Mouse (Mus musculus) intestine, embryonic 14.5 days (tissue): ENCODE results near the gene Cox17. TPM values are rescaled to one million over a fixed set of nuclear protein-coding genes. Genes with fewer than 3 reads are reported as not detected.
A peak's percentile ranks its signal among the peaks of the same experiment; 100 is the strongest.

ENCODE experiments used
- ATAC-seq: fragments of 200-750 bp; cut with Nextera tagmentation; replicated peaks from 2 replicates; pipeline ENCODE4 v1.8.0; 2017; ENCODE audit warnings: low read depth, moderate number of reproducible peaks, moderate TSS enrichment, moderate library complexity; ENCODE audit not compliant: low FRiP score, low TSS enrichment
- DNase-seq: peaks from one replicate; pipeline ENCODE4 v3.0.0-alpha.2; 2018; ENCODE audit warnings: low spot score
- H3K27ac ChIP-seq: fragments of 300-500 bp; sonication (generic); 2 replicates; pipeline ENCODE4 v1.5.1; 2014; ENCODE audit warnings: low read depth, mild to moderate bottlenecking, control low read depth
- H3K27me3 ChIP-seq: fragments of 300-500 bp; sonication (generic); replicated peaks from 2 replicates; pipeline ENCODE4 v1.6.1; 2014; ENCODE audit warnings: low read length, control low read depth; ENCODE audit not compliant: control insufficient read depth, insufficient read depth
- H3K36me3 ChIP-seq: fragments of 300-500 bp; sonication (generic); 2 replicates; pipeline ENCODE4 v1.6.1; 2014; ENCODE audit warnings: low read length, control low read depth; ENCODE audit not compliant: control insufficient read depth, insufficient read depth
- H3K4me1 ChIP-seq: fragments of 300-500 bp; sonication (generic); replicated peaks from 2 replicates; pipeline ENCODE4 v1.6.1; 2014; ENCODE audit warnings: low read length, control low read depth, mixed read lengths; ENCODE audit not compliant: control insufficient read depth, insufficient read depth
- H3K4me2 ChIP-seq: fragments of 300-500 bp; sonication (generic); 2 replicates; pipeline ENCODE4 v1.6.1; 2014; ENCODE audit warnings: low read length
- H3K4me3 ChIP-seq: fragments of 300-500 bp; sonication (generic); 2 replicates; pipeline ENCODE4 v1.5.1; 2014; ENCODE audit warnings: low read depth, low read length, control low read depth, mixed read lengths
- H3K9ac ChIP-seq: fragments of 300-500 bp; sonication (generic); 2 replicates; pipeline ENCODE4 v1.6.1; 2014; ENCODE audit warnings: mild to moderate bottlenecking, low read length
- H3K9me3 ChIP-seq: fragments of 300-500 bp; sonication (generic); 2 replicates; pipeline ENCODE4 v1.6.1; 2016; ENCODE audit warnings: low read length, control low read depth; ENCODE audit not compliant: control insufficient read depth
- WGBS: fragments of 180-500 bp; shearing (Covaris S2); extraction: QIAGEN DNeasy Blood & Tissue Kit; methylation state at CpG from one replicate; pipeline ENCODE4 v1.1.7; 2014; 5-methylcytosine and 5-hydroxymethylcytosine counted together
- polyA plus RNA-seq: library from polyadenylated mRNA; unstranded; fragments of >200 nt; fragmentation: Nextera tagmentation; extraction: Ambion mirVana; gene quantifications from 2 replicates; pipeline ENCODE4 v1.2.1, GENCODE M21; 2014

Gene Cox17
- polyA plus RNA-seq, 1 experiment from 2014 or later, result 187 TPM

DNA sequence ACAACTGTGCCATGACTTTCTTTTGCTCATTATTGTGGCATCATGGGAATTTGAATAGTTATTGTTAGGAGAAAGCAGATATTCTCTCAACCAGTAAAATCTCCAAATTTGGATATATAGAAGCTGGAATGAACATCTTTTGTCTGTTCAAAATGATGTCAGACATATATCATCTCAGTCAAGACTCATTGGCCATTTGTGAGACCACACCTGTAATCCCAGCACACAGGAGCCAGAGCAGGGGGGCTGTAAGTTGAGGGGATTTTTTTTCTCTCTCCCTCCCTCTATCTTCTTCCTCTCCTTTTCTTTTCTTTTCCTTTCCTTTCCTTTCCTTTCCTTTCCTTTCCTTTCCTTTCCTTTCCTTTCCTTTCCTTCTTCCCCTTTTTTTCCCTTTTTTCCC, 6.1 kb downstream of the Cox17 start:
- H3K27ac ChIP-seq, result no peak overlapping the region
- peaks cover 44% of the 10 kb centered on the region for H3K36me3 ChIP-seq
- H3K9ac ChIP-seq, result no peak overlapping the region
- H3K4me3 ChIP-seq, result no peak overlapping the region
- ATAC-seq (no peak), DNase-seq (no peak)
- H3K4me1 ChIP-seq, result peaks cover 2% of the 10 kb centered on the region
- H3K27me3 ChIP-seq, result no peaks in the 10 kb centered on the region
- no peaks in the 10 kb centered on the region for H3K9me3 ChIP-seq
- H3K4me2 ChIP-seq, result no peak overlapping the region

- no peak for ATAC-seq
- no peak for DNase-seq
- Histone ChIP-seq H3K9me3 (no peaks in the 10 kb centered on the region), H3K4me2 (no peak overlapping the region), H3K27ac (no peak overlapping the region), H3K27me3 (no peaks in the 10 kb centered on the region), H3K4me3 (no peak overlapping the region), H3K36me3 (peaks cover 44% of the 10 kb centered on the region), H3K9ac (no peak overlapping the region), H3K4me1 (no peaks in the 10 kb centered on the region)
- 89% methylated on average over 2 of the region's 2 CpGs for WGBS
These were observed 6.9 kb downstream of the Cox17 start for GRCm38 (mm10) chr16:38353642-38354041.

GRCm38 (mm10) chr16:38354185-38354913, 7.6 kb downstream of the Cox17 start:
- WGBS, result 60% methylated on average over 5 of the region's 5 CpGs
- Histone ChIP-seq H3K36me3 (peaks cover 39% of the 10 kb centered on the region), H3K4me1 (no peaks in the 10 kb centered on the region), H3K4me2 (no peak overlapping the region), H3K27ac (no peak overlapping the region), H3K4me3 (no peak overlapping the region), H3K9me3 (no peaks in the 10 kb centered on the region), H3K9ac (no peak overlapping the region), H3K27me3 (no peaks in the 10 kb centered on the region)
- DNase-seq, result no peak
- ATAC-seq, result no peak

- WGBS, result 92% methylated on average over 6 of the region's 6 CpGs
- Histone ChIP-seq H3K4me3 (no peak overlapping the region), H3K4me1 (peaks cover 13% of the 10 kb centered on the region; the same call in 1 of the 2 replicates), H3K27me3 (no peaks in the 10 kb centered on the region), H3K27ac (no peak overlapping the region), H3K9ac (no peak overlapping the region), H3K4me2 (no peak overlapping the region), H3K9me3 (no peaks in the 10 kb centered on the region), H3K36me3 (peaks cover 5% of the 10 kb centered on the region; the same call in 1 of the 2 replicates)
- ATAC-seq (no peak), DNase-seq (no peak)
These were observed 11.5 kb downstream of the Cox17 start for GRCm38 (mm10) chr16:38358256-38358812.

GRCm38 (mm10) chr16:38359241-38359640, 12.4 kb downstream of the Cox17 start:
- DNase-seq (no peak), ATAC-seq (no peak)
- H3K36me3 ChIP-seq, result no peaks in the 10 kb centered on the region
- H3K27me3 ChIP-seq, result no peaks in the 10 kb centered on the region
- H3K9ac ChIP-seq, result no peak overlapping the region
- H3K4me1 ChIP-seq, result peaks cover 13% of the 10 kb centered on the region; the same call in 1 of the 2 replicates
- WGBS, result 91% methylated on average over 2 of the region's 2 CpGs
- no peak overlapping the region for H3K27ac ChIP-seq
- no peak overlapping the region for H3K4me3 ChIP-seq
- H3K9me3 ChIP-seq, result no peaks in the 10 kb centered on the region
- H3K4me2 ChIP-seq, result no peak overlapping the region

- no peaks in the 10 kb centered on the region for H3K9me3 ChIP-seq
- no peak overlapping the region for H3K27ac ChIP-seq
- H3K27me3 ChIP-seq, result no peaks in the 10 kb centered on the region
- DNase-seq, result no peak
- no peak overlapping the region for H3K4me2 ChIP-seq
- no peak overlapping the region for H3K4me3 ChIP-seq
- peaks cover 13% of the 10 kb centered on the region; the same call in 1 of the 2 replicates for H3K4me1 ChIP-seq
- 68% methylated on average over 3 of the region's 3 CpGs for WGBS
- no peak overlapping the region for H3K9ac ChIP-seq
- no peaks in the 10 kb centered on the region for H3K36me3 ChIP-seq
- ATAC-seq, result no peak
These were observed 13.1 kb downstream of the Cox17 start for GRCm38 (mm10) chr16:38359857-38360256.

DNA sequence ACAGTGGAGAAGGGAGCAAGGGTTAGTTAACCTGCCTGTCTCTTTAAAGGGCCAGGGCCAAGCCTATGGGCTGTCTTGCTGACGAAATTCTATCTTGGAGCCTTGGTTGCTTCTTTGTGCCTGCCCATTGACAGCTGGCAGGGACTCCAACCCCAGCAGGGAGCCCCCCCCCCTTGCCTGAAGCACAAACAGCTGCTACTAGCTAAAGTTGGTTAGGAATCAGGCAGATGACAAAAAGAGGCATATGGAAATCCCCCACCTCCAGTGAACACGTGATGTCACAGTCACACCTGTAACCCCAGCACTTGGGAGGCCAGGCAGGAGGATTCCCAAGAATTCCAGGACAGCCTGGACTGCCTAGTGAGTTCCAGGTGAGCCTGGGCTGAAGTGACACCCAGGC, 13.5 kb downstream of the Cox17 start:
- WGBS, result 55% methylated on average over 2 of the region's 2 CpGs
- Histone ChIP-seq H3K4me3 (no peak overlapping the region), H3K36me3 (no peaks in the 10 kb centered on the region), H3K4me1 (peaks cover 13% of the 10 kb centered on the region; the same call in 1 of the 2 replicates), H3K27ac (no peak overlapping the region), H3K4me2 (no peak overlapping the region), H3K27me3 (no peaks in the 10 kb centered on the region), H3K9ac (no peak overlapping the region), H3K9me3 (no peaks in the 10 kb centered on the region)
- DNase-seq, result no peak
- no peak for ATAC-seq

DNA sequence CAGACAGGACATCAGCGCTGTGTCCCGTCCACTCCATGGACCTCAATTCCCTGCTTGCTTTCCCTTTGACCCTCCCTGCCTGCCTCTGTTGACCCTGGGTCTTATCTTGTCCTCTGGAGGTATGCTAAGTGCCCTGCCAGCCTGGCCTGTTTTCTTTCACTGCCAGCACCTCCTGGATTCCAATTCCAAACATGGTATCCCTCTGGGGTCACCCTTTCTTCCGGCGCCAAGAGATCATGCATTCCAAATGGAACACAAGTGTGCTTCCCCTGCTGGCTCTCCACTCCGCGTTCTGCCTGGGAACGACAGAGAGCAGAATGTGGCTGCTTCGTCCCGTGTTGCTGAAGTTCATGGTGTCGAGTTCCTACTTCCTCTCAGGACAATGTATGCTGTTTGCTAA, 15.1 kb downstream of the Cox17 start, which contains the start of gene Popdc2:
Gene Popdc2, plus strand, starts transcription at position 277 of the 400 bp plus-strand sequence.
- Histone ChIP-seq H3K27me3 (no peaks in the 10 kb centered on the region), H3K4me1 (peaks cover 13% of the 10 kb centered on the region; the same call in 1 of the 2 replicates), H3K36me3 (no peaks in the 10 kb centered on the region), H3K4me2 (peak within 1 kb of the TSS; percentile 38), H3K27ac (peak within 1 kb of the TSS; percentile 70; the same call in 1 of the 2 replicates), H3K9ac (peak within 1 kb of the TSS; percentile 27), H3K9me3 (no peaks in the 10 kb centered on the region), H3K4me3 (peak within 1 kb of the TSS; percentile 30)
- no peak for ATAC-seq
- DNase-seq, result no peak
- 17% methylated on average over 10 of the region's 10 CpGs for WGBS
